In the genomic region with DNA sequence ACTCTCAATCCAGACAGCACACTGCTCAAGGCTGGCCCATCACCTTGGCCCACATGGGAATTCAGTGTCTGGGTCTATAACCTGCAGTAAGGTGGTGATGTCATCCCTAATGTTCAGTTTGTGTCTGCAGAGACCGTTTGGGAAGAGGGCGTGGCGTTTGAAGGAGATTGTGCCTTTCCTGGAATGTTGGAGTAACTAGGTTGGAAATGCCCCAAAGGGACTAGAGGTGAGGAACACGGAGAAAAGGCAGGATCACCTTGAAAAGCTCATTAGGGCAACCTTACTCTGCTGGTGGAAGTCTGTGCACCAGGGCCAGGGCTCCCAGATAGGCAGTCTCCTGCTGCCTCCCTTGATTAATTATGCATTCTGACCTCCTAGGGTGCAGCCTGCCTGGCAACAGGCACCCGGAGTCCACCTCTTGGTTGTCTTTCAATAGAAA, we compare ENCODE assay signal across 8 mouse cellular contexts.
DNase-seq lines count a peak whose midpoint lies in the region; ATAC-seq and TF ChIP-seq lines count a peak whose summit lies in the region.

No protein-coding gene starts in this region.

- peaks cover 14% of the 10 kb centered on the region for H3K4me1 ChIP-seq in embryonic facial prominence, embryonic 14.5 days (ENCODE audit: control insufficient read depth, insufficient read depth, low read length)
- H3K4me1 ChIP-seq in embryonic facial prominence, embryonic 10.5 days = peaks cover 11% of the 10 kb centered on the region
- peaks cover 15% of the 10 kb centered on the region in 2 experiments for H3K4me1 ChIP-seq in heart, embryonic 14.5 days (ENCODE audit: control insufficient read depth in 2 of 2, insufficient read depth in 2 of 2, low read length in 2 of 2)
- no peaks in the 10 kb centered on the region for H3K4me1 ChIP-seq in stomach, postnatal 0 days (replicated peaks; ENCODE audit: control insufficient read depth, insufficient read depth)

- H3K9me3 ChIP-seq in embryonic facial prominence, embryonic 14.5 days (ENCODE audit: control insufficient read depth, low read length) = no peaks in the 10 kb centered on the region
- no peaks in the 10 kb centered on the region for H3K9me3 ChIP-seq in embryonic facial prominence, embryonic 10.5 days
- H3K9me3 ChIP-seq in heart, embryonic 14.5 days (ENCODE audit: control insufficient read depth, low read length) = no peaks in the 10 kb centered on the region
- no peaks in the 10 kb centered on the region for H3K9me3 ChIP-seq in stomach, postnatal 0 days (ENCODE audit: control insufficient read depth, low read length)

- no peak for TF ChIP-seq CTCF in stomach, postnatal 0 days (IDR thresholded peaks at IDR 0.05; ENCODE audit: low read depth)

- H3K4me2 ChIP-seq in embryonic facial prominence, embryonic 14.5 days (ENCODE audit: low read depth, low read length) = 0 out of 2 replicates have a peak overlapping the region, but pooled peaks have one; percentile 18
- H3K4me2 ChIP-seq in heart, embryonic 14.5 days (ENCODE audit: low read length) = peak overlapping the region; percentile 29
- H3K4me2 ChIP-seq in stomach, postnatal 0 days (replicated peaks; ENCODE audit: low read depth) = no peak overlapping the region

- peak; percentile 56 for DNase-seq in embryonic facial prominence, embryonic 14.5 days (ENCODE audit: low spot score)
- no peak for DNase-seq in embryonic facial prominence, embryonic 10.5 days (ENCODE audit: low spot score)
- DNase-seq in cerebellum, adult 9-11 months = peak; percentile 92
- peak; percentile 63 for DNase-seq in kidney, postnatal 14 days
- peak; percentile 28 for DNase-seq in stomach, postnatal 0 days (ENCODE audit: low spot score)
- no peak for DNase-seq in ovary, postnatal 14 days (ENCODE audit: low spot score)
- no peak for DNase-seq in c-Kit-positive CD71-positive TER-119-positive erythroid progenitor cells, embryonic 14.5 days (ENCODE audit: low spot score)

- H3K36me3 ChIP-seq in embryonic facial prominence, embryonic 14.5 days (ENCODE audit: control insufficient read depth, insufficient read depth, low read length) = no peaks in the 10 kb centered on the region
- no peaks in the 10 kb centered on the region for H3K36me3 ChIP-seq in embryonic facial prominence, embryonic 10.5 days (replicated peaks)
- no peaks in the 10 kb centered on the region for H3K36me3 ChIP-seq in heart, embryonic 14.5 days (ENCODE audit: control insufficient read depth, insufficient read depth, low read length)
- no peaks in the 10 kb centered on the region for H3K36me3 ChIP-seq in stomach, postnatal 0 days (ENCODE audit: control insufficient read depth, insufficient read depth, low read length)

- no peak overlapping the region for H3K4me3 ChIP-seq in embryonic facial prominence, embryonic 14.5 days (ENCODE audit: low read depth, low read length)
- no peak overlapping the region for H3K4me3 ChIP-seq in embryonic facial prominence, embryonic 10.5 days
- no peak overlapping the region for H3K4me3 ChIP-seq in heart, embryonic 14.5 days (ENCODE audit: control insufficient read depth in 1 of 2, insufficient read depth in 1 of 2, low read depth in 1 of 2, low read length in 2 of 2)
- no peak overlapping the region for H3K4me3 ChIP-seq in stomach, postnatal 0 days (ENCODE audit: low read depth, low read length)

- ATAC-seq in embryonic facial prominence, embryonic 14.5 days (ENCODE audit: low read depth) = peak; percentile 85
- 0 out of 2 replicates have a peak, but pooled peaks have one; percentile 21 for ATAC-seq in heart, embryonic 14.5 days (ENCODE audit: insufficient number of reproducible peaks, insufficient read depth, low FRiP score, low read depth)
- ATAC-seq in stomach, postnatal 0 days (ENCODE audit: low FRiP score, low TSS enrichment) = peak; percentile 70

- H3K9ac ChIP-seq in embryonic facial prominence, embryonic 14.5 days (ENCODE audit: low read depth, low read length) = no peak overlapping the region
- 0 out of 2 replicates have a peak overlapping the region, but pooled peaks have one; percentile 10 for H3K9ac ChIP-seq in heart, embryonic 14.5 days (ENCODE audit: low read length)
- H3K9ac ChIP-seq in stomach, postnatal 0 days (ENCODE audit: low read length) = no peak overlapping the region

- TF ChIP-seq EP300 in stomach, postnatal 0 days (optimal IDR thresholded peaks at IDR 0.05) = no peak

- 0 out of 2 replicates have a peak overlapping the region, but pooled peaks have one; percentile 13 for H3K27ac ChIP-seq in embryonic facial prominence, embryonic 14.5 days (replicated peaks; ENCODE audit: low read depth, low read length)
- H3K27ac ChIP-seq in embryonic facial prominence, embryonic 10.5 days (replicated peaks) = no peak overlapping the region
- peak overlapping the region; percentile 55 to 61 for H3K27ac ChIP-seq in heart, embryonic 14.5 days (replicated peaks in 1 of 2; ENCODE audit: control insufficient read depth in 1 of 2, insufficient read depth in 1 of 2, low read depth in 2 of 2, low read length in 2 of 2)
- H3K27ac ChIP-seq in stomach, postnatal 0 days (replicated peaks) = no peak overlapping the region

- WGBS in embryonic facial prominence, embryonic 14.5 days = 27% methylated on average over 5 of the region's 5 CpGs
- 31% methylated on average over 5 of the region's 5 CpGs for WGBS in embryonic facial prominence, embryonic 10.5 days
- 16% methylated on average over 5 of the region's 5 CpGs for WGBS in heart, embryonic 14.5 days
- WGBS in stomach, postnatal 0 days = 17% methylated on average over 5 of the region's 5 CpGs

- no peaks in the 10 kb centered on the region for H3K27me3 ChIP-seq in embryonic facial prominence, embryonic 14.5 days (replicated peaks; ENCODE audit: control insufficient read depth, insufficient read depth, low read length)
- peaks cover 3% of the 10 kb centered on the region; the same call in 1 of the 2 replicates for H3K27me3 ChIP-seq in embryonic facial prominence, embryonic 10.5 days (replicated peaks; ENCODE audit: low read depth, poor library complexity, severe bottlenecking)
- no peaks in the 10 kb centered on the region for H3K27me3 ChIP-seq in heart, embryonic 14.5 days (ENCODE audit: control insufficient read depth, insufficient read depth, low read length)
- H3K27me3 ChIP-seq in stomach, postnatal 0 days (ENCODE audit: control insufficient read depth, insufficient read depth, low read length) = no peaks in the 10 kb centered on the region

Comparison
In these comparisons a context has a peak if more than half of its experiments do, and no peak if none do; other contexts are left out.
1. DNase-seq: peak in embryonic facial prominence, embryonic 14.5 days (single experiment), cerebellum, adult 9-11 months (single experiment), kidney, postnatal 14 days (single experiment) and stomach, postnatal 0 days (single experiment); none in embryonic facial prominence, embryonic 10.5 days (single experiment), ovary, postnatal 14 days (single experiment) and c-Kit-positive CD71-positive TER-119-positive erythroid progenitor cells, embryonic 14.5 days (single experiment).
2. H3K27ac ChIP-seq: peak in embryonic facial prominence, embryonic 14.5 days (single experiment) and heart, embryonic 14.5 days (2 of 2); none in embryonic facial prominence, embryonic 10.5 days (single experiment) and stomach, postnatal 0 days (single experiment).
3. ATAC-seq: peak in every context shown above with its lines; median percentile 85 in embryonic facial prominence, embryonic 14.5 days; 70 in stomach, postnatal 0 days; 21 in heart, embryonic 14.5 days.